Mouse (Mus musculus) subcutaneous adipose tissue, adult 2 months (tissue): ENCODE data around the gene Dusp22. TPM values are rescaled to one million over a fixed set of nuclear protein-coding genes. Genes with fewer than 3 reads are reported as not detected.

Experiments used
- polyA plus RNA-seq: library from polyadenylated mRNA; depleted of rRNA; stranded (reverse); fragments of >200 nt; gene quantifications from 2 replicates; pipeline ENCODE4 v1.2.3, GENCODE M21; 2012; ENCODE audit warnings: low replicate concordance; rRNA removed

The Dusp22 gene
- 21.2 and 27.3 TPM in 2 replicates for polyA plus RNA-seq

DNA sequence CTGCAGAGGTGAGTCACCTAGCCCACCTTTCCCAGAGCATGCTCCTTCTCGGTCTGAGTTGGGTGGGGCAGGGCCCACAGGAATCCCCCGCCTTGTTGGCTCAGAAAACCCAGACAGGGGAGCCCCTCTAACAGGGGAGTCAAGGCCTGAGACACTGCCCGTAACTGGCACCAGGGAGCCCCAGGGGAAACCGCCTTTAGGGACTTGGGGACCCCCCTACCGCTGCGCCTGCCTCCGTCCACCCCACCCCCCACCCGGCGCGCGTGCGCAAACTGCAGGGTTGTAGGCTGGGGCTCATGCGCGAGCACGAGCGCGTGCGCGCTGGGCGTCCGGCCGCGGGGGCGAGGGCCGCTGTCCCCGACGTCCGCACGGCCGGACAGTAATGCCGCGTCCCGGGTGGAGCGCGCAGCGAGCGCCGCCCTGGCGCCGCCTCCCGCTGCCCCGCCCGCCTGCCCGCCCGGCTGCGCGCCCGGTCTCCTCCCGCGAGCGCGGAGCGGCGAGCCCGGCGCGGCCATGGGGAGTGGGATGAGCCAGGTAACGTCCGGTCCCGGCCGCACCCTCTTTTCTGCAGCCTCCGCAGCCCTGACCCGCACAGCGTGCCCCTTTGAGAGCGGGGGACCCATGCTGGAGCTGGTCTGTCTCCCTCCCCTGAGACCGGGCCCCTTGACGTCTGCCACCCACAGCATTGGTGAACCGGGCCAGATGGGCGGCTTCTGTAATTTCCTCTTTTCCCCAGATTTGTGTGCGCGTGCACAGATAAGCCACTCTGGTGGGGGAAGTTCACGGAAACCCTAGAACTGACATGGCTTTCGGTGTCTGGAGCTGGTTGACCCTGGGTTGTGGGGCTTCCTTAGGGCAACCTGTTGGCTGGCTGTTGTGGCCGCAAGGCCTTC is at the start of gene Dusp22:
Dusp22 (plus strand) TSS at position 387 of the 893 bp plus-strand sequence.

GRCm38 (mm10) chr13:30749021-30749556 is 89.3 kb downstream of the Dusp22 start, which contains the start of gene Irf4:
Gene Irf4 (plus strand): TSS chr13:30749226.

Other genes starting within 250 kb of the Dusp22 start
- gene Uqcrfs1, start 114.6 kb upstream of the Dusp22 start, polyA plus RNA-seq: 196 and 200 TPM in 2 replicates
- gene Irf4, start 89.2 kb downstream of the Dusp22 start, polyA plus RNA-seq: 3.3 and 4.1 TPM in 2 replicates